Mouse (Mus musculus): ENCODE data around the gene Gm43191. TPM values are rescaled to one million over a fixed set of nuclear protein-coding genes. Genes with fewer than 3 reads are reported as not detected.

Gm43191 gene
- polyA plus RNA-seq, 1 experiment from 2014 or later, result not detected

DNA sequence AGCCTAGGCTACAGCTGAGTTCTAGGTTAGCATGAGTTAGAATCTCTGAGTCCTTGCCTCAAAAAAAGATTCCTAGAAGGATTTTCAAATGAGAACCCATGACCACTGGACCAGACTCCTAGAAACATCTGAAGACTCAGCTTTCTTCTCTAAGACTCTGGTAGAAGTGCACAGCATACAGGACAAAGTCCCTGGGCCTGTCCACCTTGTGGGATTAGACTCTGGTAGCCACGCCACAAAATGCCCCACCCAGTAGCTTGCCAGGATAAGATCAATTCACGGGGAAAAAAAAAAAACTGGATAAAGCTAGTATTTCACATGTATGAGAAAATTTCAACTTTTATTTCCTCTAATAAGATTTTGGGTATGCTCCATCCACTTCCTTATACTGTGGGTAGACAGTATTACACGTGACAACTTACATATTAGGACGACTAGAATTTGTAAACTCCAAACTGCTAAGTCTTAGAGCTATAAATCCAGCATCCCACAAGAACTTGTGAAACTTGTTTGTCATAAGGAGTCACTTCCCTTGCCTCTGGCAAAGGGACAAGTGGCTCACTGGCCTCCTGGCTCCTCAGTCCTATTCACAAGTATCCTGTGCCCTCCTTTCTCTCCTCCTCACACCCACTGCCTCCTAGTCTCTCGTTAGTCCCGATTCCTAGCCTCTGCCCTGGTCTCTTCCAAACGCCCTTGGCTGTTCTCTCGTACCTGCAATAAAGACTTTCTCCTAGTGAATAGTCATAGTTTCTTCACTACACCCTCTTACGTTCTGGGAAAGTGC lies 43.2 kb downstream of the Gm43191 start:
- H3K27me3 ChIP-seq, result no peaks in the 10 kb centered on the region
- WGBS, result 87% methylated on average over 9 of the region's 9 CpGs
- H3K9me3 ChIP-seq (replicated peaks), result no peaks in the 10 kb centered on the region
- H3K4me2 ChIP-seq, result no peak overlapping the region
- H3K27ac ChIP-seq, result no peak overlapping the region
- peaks cover 81% of the 10 kb centered on the region for H3K36me3 ChIP-seq (ENCODE audit: poor library complexity, severe bottlenecking)
- no peak overlapping the region for H3K9ac ChIP-seq
- no peaks in the 10 kb centered on the region for H3K4me1 ChIP-seq
- H3K4me3 ChIP-seq, result no peak overlapping the region
- ATAC-seq, result no peak

DNA sequence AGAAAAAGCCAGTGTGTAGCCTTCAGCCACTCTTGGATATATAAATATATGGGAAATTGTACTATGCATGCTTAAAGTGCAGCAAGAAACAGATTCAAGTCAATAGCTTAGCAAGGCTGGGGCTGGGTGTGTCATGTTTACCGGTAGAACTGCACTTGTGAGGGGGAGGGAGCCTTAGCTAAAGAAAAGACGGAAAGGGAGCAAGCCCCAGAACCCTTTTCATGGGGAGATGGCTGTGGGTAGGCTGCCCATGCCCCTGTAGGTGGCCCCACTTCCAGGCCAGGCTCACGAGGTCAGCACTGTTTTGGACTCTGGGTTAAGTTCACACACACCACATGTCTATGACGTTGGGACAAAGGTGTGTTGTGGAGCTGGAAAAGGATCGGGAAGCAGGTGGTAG lies 45.3 kb downstream of the Gm43191 start:
- peaks cover 78% of the 10 kb centered on the region for H3K36me3 ChIP-seq (ENCODE audit: poor library complexity, severe bottlenecking)
- 68% methylated on average over 5 of the region's 5 CpGs for WGBS

GRCm38 (mm10) chr3:116634853-116635252 lies 46.2 kb downstream of the Gm43191 start:
- no peak for ATAC-seq
- H3K27me3 ChIP-seq, result no peaks in the 10 kb centered on the region
- no peaks in the 10 kb centered on the region for H3K9me3 ChIP-seq (replicated peaks)
- WGBS, result 96% methylated on average over 8 of the region's 8 CpGs
- H3K4me3 ChIP-seq, result no peak overlapping the region
- H3K27ac ChIP-seq, result no peak overlapping the region
- peaks cover 76% of the 10 kb centered on the region for H3K36me3 ChIP-seq (ENCODE audit: poor library complexity, severe bottlenecking)
- H3K4me2 ChIP-seq, result no peak overlapping the region
- H3K4me1 ChIP-seq, result no peaks in the 10 kb centered on the region
- H3K9ac ChIP-seq, result no peak overlapping the region

More for the DNA sequence above, 45.3 kb downstream of the Gm43191 start:
- H3K9me3 ChIP-seq (replicated peaks), result no peaks in the 10 kb centered on the region
- no peak overlapping the region for H3K4me3 ChIP-seq
- H3K4me2 ChIP-seq, result no peak overlapping the region
- H3K27me3 ChIP-seq, result no peaks in the 10 kb centered on the region
- H3K4me1 ChIP-seq, result no peaks in the 10 kb centered on the region
- no peak overlapping the region for H3K27ac ChIP-seq
- H3K9ac ChIP-seq, result no peak overlapping the region
- no peak for ATAC-seq

GRCm38 (mm10) chr3:116634091-116634490 lies 47.0 kb downstream of the Gm43191 start:
- ATAC-seq, result no peak
- 83% methylated on average over 3 of the region's 3 CpGs for WGBS
- Histone ChIP-seq H3K9me3 (replicated peaks) (no peaks in the 10 kb centered on the region), H3K4me2 (no peak overlapping the region), H3K9ac (no peak overlapping the region), H3K4me1 (no peaks in the 10 kb centered on the region), H3K4me3 (no peak overlapping the region), H3K27ac (no peak overlapping the region), H3K27me3 (no peaks in the 10 kb centered on the region), H3K36me3 (ENCODE audit: poor library complexity, severe bottlenecking) (peaks cover 68% of the 10 kb centered on the region)

GRCm38 (mm10) chr3:116632971-116633370 lies 48.1 kb downstream of the Gm43191 start:
- Histone ChIP-seq H3K27me3 (no peaks in the 10 kb centered on the region), H3K9ac (no peak overlapping the region), H3K4me1 (no peaks in the 10 kb centered on the region), H3K9me3 (replicated peaks) (no peaks in the 10 kb centered on the region), H3K36me3 (ENCODE audit: poor library complexity, severe bottlenecking) (peaks cover 60% of the 10 kb centered on the region), H3K4me2 (no peak overlapping the region), H3K27ac (no peak overlapping the region), H3K4me3 (no peak overlapping the region)
- WGBS, result 92% methylated on average over 3 of the region's 3 CpGs
- ATAC-seq, result no peak

GRCm38 (mm10) chr3:116631459-116631858 lies 49.6 kb downstream of the Gm43191 start:
- ATAC-seq, result no peak
- no peaks in the 10 kb centered on the region for H3K4me1 ChIP-seq
- no peak overlapping the region for H3K9ac ChIP-seq
- H3K27ac ChIP-seq, result no peak overlapping the region
- WGBS, result 53% methylated on average over 1 of the region's 1 CpGs
- H3K36me3 ChIP-seq (ENCODE audit: poor library complexity, severe bottlenecking), result peaks cover 61% of the 10 kb centered on the region
- no peak overlapping the region for H3K4me2 ChIP-seq
- no peaks in the 10 kb centered on the region for H3K27me3 ChIP-seq
- no peak overlapping the region for H3K4me3 ChIP-seq
- H3K9me3 ChIP-seq (replicated peaks), result no peaks in the 10 kb centered on the region

- Histone ChIP-seq H3K4me1 (no peaks in the 10 kb centered on the region), H3K36me3 (ENCODE audit: poor library complexity, severe bottlenecking) (peaks cover 49% of the 10 kb centered on the region), H3K27me3 (no peaks in the 10 kb centered on the region), H3K4me3 (no peak overlapping the region), H3K4me2 (no peak overlapping the region), H3K9ac (no peak overlapping the region), H3K9me3 (replicated peaks) (no peaks in the 10 kb centered on the region), H3K27ac (no peak overlapping the region)
- no peak for ATAC-seq
- WGBS, result 92% methylated on average over 7 of the region's 7 CpGs
Measured at GRCm38 (mm10) chr3:116622641-116623040, 58.4 kb downstream of the Gm43191 start.

- Histone ChIP-seq H3K36me3 (ENCODE audit: poor library complexity, severe bottlenecking) (peaks cover 47% of the 10 kb centered on the region), H3K4me1 (no peaks in the 10 kb centered on the region), H3K27ac (no peak overlapping the region), H3K27me3 (no peaks in the 10 kb centered on the region), H3K4me3 (no peak overlapping the region), H3K9ac (no peak overlapping the region), H3K9me3 (replicated peaks) (no peaks in the 10 kb centered on the region), H3K4me2 (no peak overlapping the region)
- ATAC-seq, result no peak
- WGBS, result 94% methylated on average over 7 of the region's 7 CpGs
Measured at GRCm38 (mm10) chr3:116620636-116621370, 60.3 kb downstream of the Gm43191 start.

DNA sequence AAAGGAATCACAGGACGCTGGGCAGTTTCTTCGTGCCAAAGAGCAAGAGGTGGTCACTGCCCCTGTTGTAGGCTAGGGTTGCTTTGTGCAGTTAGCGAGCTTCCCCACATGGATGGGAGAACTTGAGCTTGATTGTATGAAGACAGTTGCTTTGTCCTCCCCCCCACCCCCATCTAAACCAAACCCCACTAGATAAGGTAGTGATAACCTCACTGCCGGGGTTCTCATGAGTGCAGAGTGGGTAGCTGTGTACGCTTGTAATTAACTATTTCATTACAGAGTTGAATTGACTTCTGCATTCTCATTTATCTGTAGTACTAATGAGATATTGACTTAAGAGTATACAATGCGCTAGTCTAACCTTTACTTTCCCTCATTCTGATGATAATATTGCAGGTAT lies 62.2 kb downstream of the Gm43191 start:
- 78% methylated on average over 6 of the region's 6 CpGs for WGBS
- Histone ChIP-seq H3K9me3 (replicated peaks) (no peaks in the 10 kb centered on the region), H3K27ac (no peak overlapping the region), H3K4me1 (no peaks in the 10 kb centered on the region), H3K4me2 (no peak overlapping the region), H3K9ac (no peak overlapping the region), H3K36me3 (ENCODE audit: poor library complexity, severe bottlenecking) (peaks cover 67% of the 10 kb centered on the region), H3K27me3 (no peaks in the 10 kb centered on the region), H3K4me3 (no peak overlapping the region)
- ATAC-seq, result no peak

DNA sequence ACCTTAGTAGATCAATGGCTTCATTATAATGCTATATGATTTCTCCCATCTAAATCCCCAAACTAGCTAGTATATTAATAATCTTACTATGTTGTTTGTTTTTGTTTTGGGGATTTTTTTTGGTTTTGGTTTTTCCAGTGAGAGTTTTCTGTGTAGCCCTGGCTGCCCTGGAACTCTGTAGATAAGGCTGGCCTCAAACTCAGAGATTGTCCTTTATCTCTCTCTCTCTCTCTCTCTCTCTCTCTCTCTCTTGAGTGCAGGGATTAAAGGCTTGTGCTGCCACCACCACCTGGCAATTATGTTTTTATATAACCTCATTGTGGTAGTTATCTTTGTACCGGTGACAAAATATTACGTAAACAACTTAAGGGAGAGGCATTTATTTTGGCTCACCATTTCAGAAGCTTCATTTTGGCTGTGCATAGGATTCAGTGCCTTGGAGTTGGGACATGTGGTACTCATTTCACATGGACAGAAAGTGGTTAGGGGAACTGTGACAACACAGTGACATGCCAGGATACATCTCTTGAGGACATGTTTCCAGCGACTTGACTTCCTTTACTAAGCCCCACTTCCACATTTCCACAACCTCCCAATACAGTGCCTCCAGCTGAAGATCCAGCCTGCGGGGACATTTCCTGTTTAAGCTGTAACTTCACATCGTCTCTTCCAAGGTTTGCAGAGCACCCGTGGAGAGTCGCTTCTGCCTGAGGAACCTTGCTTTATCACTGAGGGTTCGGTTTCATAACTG lies 65.6 kb downstream of the Gm43191 start:
- Histone ChIP-seq H3K4me2 (no peak overlapping the region), H3K9me3 (replicated peaks) (no peaks in the 10 kb centered on the region), H3K4me1 (no peaks in the 10 kb centered on the region), H3K27ac (no peak overlapping the region), H3K36me3 (ENCODE audit: poor library complexity, severe bottlenecking) (peaks cover 56% of the 10 kb centered on the region), H3K9ac (no peak overlapping the region), H3K27me3 (no peaks in the 10 kb centered on the region), H3K4me3 (no peak overlapping the region)
- WGBS, result 92% methylated on average over 8 of the region's 8 CpGs
- ATAC-seq, result no peak

GRCm38 (mm10) chr3:116614295-116614892 lies 66.7 kb downstream of the Gm43191 start, which contains the start of gene Trmt13:
TSS of gene Trmt13 (minus strand) at chr3:116614587.
- Histone ChIP-seq H3K4me2 (no peak within 1 kb of the TSS), H3K27ac (no peak within 1 kb of the TSS), H3K4me3 (no peak within 1 kb of the TSS), H3K27me3 (no peaks in the 10 kb centered on the region), H3K9me3 (replicated peaks) (no peaks in the 10 kb centered on the region), H3K36me3 (ENCODE audit: poor library complexity, severe bottlenecking) (peaks cover 60% of the 10 kb centered on the region), H3K4me1 (no peaks in the 10 kb centered on the region), H3K9ac (no peak within 1 kb of the TSS)
- 95% methylated on average over 10 of the region's 10 CpGs for whole genome bisulfite sequencing
- ATAC-seq, result no peak

DNA sequence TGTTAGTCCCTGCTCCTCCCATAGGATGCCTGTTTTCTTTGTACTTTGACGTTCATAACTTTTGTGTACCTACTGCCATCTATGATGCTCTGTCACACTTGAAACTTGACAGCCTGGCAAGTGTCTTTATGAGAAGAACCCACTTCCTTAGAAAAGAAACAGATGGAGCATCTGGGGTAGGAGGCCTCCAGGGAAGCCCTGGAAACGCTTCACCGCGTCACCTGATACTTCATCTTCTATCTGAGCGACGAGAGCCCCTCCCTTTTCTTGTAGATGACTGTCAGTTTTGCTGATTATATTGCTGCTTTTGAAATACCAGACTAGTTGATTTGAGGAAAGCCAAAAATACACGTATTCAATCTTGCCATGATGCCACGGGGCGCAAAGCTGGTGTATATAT lies 76.5 kb downstream of the Gm43191 start:
- Histone ChIP-seq H3K27me3 (no peaks in the 10 kb centered on the region), H3K4me1 (no peaks in the 10 kb centered on the region), H3K36me3 (ENCODE audit: poor library complexity, severe bottlenecking) (peaks cover 23% of the 10 kb centered on the region), H3K4me3 (no peak overlapping the region), H3K9me3 (replicated peaks) (no peaks in the 10 kb centered on the region), H3K27ac (no peak overlapping the region), H3K9ac (no peak overlapping the region), H3K4me2 (no peak overlapping the region)
- 92% methylated on average over 9 of the region's 9 CpGs for WGBS
- no peak for ATAC-seq
